Mouse (Mus musculus) lung, postnatal 36 days (tissue): ENCODE results near the gene Rhag.
A peak's percentile ranks its signal among the peaks of the same experiment; 100 is the strongest.

ENCODE experiments used
- DNase-seq: peaks from one replicate; pipeline ENCODE4 v3.0.0; 2022; ENCODE audit warnings: mixed read lengths

Gene Rhag

GRCm38 (mm10) chr17:40810934-40811333 lies at the start of gene Rhag:
Rhag (plus strand) TSS chr17:40811126.
- DNase-seq = no peak

GRCm38 (mm10) chr17:40763662-40764061 lies 47.3 kb upstream of the Rhag start:
- no peak for DNase-seq

GRCm38 (mm10) chr17:40767120-40767519 lies 43.8 kb upstream of the Rhag start:
- no peak for DNase-seq

- DNase-seq = no peak
Measured at GRCm38 (mm10) chr17:40789877-40790276, 21.0 kb upstream of the Rhag start.

- peak; percentile 72 for DNase-seq
Measured at GRCm38 (mm10) chr17:40793921-40794854, 16.7 kb upstream of the Rhag start.

GRCm38 (mm10) chr17:40802707-40803340 lies 8.1 kb upstream of the Rhag start:
- DNase-seq = no peak

GRCm38 (mm10) chr17:40806550-40806949 lies 4.4 kb upstream of the Rhag start:
- peak; percentile 80 for DNase-seq

GRCm38 (mm10) chr17:40806953-40807572 lies 3.9 kb upstream of the Rhag start, which contains the start of gene Crisp2:
Crisp2 (minus strand) TSS chr17:40807003.
- no peak for DNase-seq

- no peak for DNase-seq
Measured at GRCm38 (mm10) chr17:40808071-40808470, 2.9 kb upstream of the Rhag start.

GRCm38 (mm10) chr17:40811560-40811959 lies 634 bp downstream of the Rhag start:
- no peak for DNase-seq

GRCm38 (mm10) chr17:40812259-40812658 lies 1.3 kb downstream of the Rhag start:
- no peak for DNase-seq

GRCm38 (mm10) chr17:40817340-40817943 lies 6.5 kb downstream of the Rhag start:
- no peak for DNase-seq

- DNase-seq = peak; percentile 72
Measured at GRCm38 (mm10) chr17:40821477-40821876, 10.6 kb downstream of the Rhag start.

GRCm38 (mm10) chr17:40823817-40824216 lies 12.9 kb downstream of the Rhag start:
- DNase-seq = peak; percentile 76

- peak; percentile 71 for DNase-seq
Measured at GRCm38 (mm10) chr17:40824549-40824948, 13.6 kb downstream of the Rhag start.

GRCm38 (mm10) chr17:40831870-40832269 lies 20.9 kb downstream of the Rhag start:
- peak; percentile 10 for DNase-seq

- peak; percentile 58 for DNase-seq
Measured at GRCm38 (mm10) chr17:40837308-40837707, 26.4 kb downstream of the Rhag start.

GRCm38 (mm10) chr17:40855065-40855464 lies 44.1 kb downstream of the Rhag start:
- DNase-seq = no peak

GRCm38 (mm10) chr17:40868952-40869747 lies 58.2 kb downstream of the Rhag start:
- peak; percentile 55 for DNase-seq

GRCm38 (mm10) chr17:40872626-40873025 lies 61.7 kb downstream of the Rhag start:
- DNase-seq = no peak

GRCm38 (mm10) chr17:40873582-40874011 lies 62.7 kb downstream of the Rhag start:
- peak; percentile 36 for DNase-seq

GRCm38 (mm10) chr17:40874701-40875100 lies 63.8 kb downstream of the Rhag start:
- DNase-seq = no peak
